Mouse (Mus musculus): ENCODE measurements around the gene Spns3. TPM values are rescaled to one million over a fixed set of nuclear protein-coding genes. Genes with fewer than 3 reads are reported as not detected.

Gene Spns3
- total RNA-seq, 2 experiments from 2014 or later = 0.23 to 0.38 TPM

DNA sequence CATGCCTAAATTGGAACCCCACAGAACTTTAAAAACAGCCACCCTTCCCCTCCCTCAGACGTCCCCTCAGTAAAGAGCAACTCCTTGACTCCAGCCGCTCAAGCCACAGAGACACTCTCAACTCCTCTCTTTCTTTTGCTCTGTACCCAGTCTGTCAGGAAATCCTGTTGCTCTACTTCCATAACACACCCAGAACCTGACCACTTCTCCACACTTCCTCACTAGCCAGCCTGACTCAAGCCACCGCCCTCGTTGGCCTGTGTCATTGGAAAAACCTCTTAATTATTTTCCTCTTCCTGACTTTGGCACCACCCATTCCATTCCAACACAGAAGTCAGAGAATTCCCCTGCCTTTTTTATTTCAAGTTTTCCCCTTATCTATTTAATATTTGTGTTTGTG, 31.1 kb downstream of the Spns3 start:
- DNase-seq (ENCODE audit: low spot score in 2 of 2) = no peak

DNA sequence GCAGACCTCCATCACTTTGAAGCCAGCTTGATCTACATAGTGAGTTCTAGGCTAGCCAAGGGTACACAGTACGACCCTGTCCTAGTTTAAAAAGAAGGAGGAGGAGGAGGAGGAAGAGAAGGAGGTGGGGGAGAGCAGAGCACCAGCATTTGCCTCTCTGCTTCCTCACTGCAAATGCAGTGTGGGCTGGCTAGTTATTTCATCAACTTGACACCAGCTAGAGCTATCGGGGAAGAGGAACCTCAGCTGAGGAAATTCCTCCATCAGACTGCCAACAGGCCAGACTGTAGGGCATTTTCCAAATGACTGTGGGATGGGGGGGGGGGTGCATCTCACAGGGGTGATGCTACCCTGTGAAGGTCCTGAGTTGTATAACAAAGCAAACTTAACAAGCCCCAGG, 31.9 kb downstream of the Spns3 start:
- no peak for DNase-seq (ENCODE audit: low spot score in 2 of 2)

DNA sequence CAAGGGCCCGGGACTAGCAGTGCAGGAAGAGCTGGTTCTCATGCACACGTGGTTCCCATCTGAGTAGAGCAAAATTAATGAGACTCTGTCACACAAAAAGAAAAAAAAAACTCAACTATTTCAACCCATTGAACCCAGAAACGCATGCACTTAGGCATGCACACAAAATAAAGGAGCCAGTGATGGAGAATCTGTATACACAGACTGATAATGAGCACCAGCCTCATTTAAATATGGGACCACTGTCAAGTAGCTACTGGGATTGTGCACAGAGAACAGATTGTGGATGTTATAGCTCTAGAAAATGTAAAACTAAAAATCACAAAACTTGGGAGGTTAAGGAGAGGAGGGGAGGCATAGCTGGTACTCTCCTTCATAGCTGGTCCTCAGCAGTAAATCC, 35.3 kb downstream of the Spns3 start:
- DNase-seq (ENCODE audit: low spot score in 2 of 2) = no peak

DNA sequence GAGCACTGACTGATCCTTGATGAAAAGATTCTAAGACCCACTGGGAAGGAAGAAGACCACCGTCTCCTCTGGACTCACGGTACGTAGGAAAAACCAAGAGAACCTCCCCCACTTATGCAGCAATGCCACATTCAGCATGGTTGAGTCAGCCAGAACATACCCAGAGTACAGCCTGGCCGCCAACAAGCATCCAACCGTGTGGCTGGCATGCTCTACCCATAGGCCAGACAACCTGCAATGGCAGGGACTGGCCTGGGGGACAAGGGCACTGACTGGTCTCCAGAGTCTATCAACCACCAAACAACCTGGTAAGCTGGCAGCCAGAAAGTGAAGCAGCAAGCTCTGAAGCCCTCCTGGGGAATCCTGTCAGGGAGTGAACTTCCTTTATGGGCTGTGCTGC, 41.7 kb downstream of the Spns3 start:
- no peak for DNase-seq (ENCODE audit: low spot score in 2 of 2)

DNA sequence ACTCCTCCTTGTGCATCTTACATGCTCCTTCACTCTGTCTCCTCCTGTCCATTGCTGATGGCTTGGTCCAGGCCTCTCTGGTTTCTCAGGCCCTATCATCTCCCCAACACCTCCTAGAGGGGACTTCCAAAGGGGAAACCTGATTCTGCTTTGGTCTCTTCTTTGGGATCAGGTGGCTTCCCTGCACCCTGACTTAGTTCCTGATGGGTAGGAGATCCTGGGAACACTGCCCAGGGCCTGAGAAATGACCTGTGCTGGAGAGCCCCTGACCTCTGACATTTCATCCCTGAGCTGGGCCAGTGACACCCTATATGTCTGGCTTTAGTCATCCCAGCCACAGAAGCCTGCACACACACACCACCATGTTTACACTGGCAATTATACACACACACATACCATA, 42.7 kb downstream of the Spns3 start:
- no peak for DNase-seq (ENCODE audit: low spot score in 2 of 2)

DNA sequence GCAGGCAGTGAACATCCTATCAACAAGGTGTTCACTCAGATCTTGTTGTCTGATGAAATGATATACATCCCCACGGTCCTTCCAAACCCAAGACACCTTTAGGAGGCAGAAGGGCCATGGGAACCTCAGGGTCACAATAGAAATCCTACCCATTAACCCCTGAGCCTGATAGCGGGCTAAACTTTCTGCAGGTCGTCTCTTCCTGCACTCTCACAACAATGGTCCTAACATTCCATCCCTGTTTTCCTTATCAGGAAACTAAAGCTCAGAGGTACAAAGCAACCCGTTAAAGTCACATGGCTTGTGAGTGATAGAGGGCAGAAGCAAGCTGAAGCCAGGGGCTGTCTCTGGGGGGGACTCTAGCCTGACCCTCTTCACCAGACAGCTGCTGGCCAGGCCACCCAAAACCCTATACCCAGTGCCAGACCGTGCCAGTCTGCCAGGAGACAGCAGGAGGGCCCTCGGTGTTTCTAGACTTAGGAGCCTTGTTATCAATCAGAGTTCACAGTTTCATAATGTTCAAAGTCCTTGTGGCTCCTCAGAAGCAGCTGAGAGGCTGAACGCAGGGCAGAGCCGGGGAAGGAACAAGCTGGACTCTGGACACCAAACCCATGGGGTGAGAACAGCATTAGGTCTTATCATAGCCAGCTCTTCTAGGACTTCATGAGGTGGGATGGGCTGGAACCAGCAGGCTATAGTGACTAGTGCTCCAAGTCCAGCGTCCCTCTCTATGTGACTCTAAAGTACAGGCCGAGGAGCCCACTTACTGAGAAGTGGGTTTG, 46.1 kb downstream of the Spns3 start:
- DNase-seq (ENCODE audit: low spot score in 2 of 2) = no peak

DNA sequence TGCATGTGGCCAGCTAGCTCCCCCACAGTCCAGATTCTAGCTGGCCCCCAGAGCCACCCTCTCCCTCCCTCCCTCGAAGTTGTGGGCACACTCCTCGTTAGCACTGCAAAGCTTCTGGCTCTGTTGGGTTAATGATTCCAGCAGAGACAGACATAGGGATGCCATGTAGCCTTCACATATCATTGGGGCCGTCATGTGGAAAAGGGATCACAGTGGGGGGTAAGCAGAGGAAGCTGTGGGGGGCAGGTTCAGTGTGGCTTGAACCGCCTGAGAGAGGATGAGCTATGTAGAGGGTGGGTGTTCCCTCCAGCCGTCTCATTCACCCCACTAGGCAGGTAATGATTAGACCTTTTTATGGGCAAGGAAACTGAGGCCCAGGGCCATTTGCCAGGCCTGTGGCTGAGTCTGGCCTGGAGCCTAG, 46.8 kb downstream of the Spns3 start:
- no peak for DNase-seq (ENCODE audit: low spot score in 2 of 2)

DNA sequence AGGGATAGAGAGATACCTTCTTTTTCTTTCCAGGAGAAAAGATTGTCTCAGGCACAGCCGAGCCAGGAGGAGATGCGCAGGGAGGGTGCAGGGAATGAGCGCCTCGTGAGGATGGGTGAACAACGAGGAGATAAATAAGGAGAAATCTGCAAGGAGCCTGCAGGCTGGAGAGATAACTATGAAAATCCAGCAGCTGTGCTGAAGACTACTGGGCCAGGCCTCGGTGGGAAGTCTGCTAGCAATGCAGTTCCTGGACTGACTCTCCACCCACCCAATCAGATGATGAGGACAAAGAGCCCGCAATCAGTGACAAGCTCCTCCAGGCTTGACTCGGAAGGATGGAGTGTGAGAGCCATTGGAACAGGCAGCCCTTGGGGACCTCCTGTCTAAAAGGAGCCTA, 48.1 kb downstream of the Spns3 start:
- no peak for DNase-seq (ENCODE audit: low spot score in 2 of 2)

DNA sequence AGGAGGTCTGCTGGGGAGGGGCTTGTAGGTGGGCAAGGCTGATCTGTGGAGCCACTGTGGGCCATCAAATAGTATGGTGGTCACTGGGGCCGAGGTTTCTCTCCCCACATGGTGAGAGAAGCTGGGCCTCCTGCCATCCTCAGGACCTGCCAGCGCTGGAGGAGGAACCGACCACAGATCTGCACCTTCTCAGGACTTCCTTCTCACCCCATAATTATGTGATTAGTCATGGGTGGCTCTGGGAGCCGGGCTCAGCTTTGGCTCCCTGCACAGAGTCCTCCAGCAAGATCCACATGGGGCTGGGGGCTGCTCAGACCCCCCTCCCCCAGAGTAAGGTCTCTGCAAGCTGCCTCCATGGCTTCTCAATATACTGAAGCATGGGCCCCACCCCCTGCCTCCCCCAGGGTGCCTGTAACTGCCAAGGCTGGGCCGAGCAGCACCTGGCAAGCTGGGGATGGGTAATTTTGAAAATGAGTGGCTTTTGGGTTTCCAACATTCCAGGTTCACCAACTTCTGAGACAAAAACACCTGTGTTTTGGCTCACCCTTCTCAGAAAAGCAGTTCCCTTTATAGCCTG, 48.8 kb downstream of the Spns3 start:
- DNase-seq (ENCODE audit: low spot score in 2 of 2) = no peak

DNA sequence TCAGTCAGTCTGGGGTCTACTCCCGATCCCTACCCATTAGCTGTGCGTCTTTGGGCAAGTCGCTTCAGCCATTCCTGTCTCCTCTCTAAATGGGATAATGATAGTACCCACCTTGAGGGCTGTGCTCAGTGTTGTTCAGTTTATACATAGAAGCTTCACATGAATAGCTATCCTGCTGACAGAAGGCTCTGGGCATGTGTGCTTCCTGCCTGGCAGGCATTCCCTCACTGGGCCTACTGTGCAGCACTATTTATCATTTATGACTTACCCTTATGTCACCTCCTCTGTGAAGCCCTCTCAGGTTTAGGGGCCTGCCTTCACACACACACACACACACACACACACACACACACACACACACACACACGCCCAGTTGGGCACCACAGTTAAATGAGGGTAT, 50.2 kb downstream of the Spns3 start:
- no peak for DNase-seq (ENCODE audit: low spot score in 2 of 2)

DNA sequence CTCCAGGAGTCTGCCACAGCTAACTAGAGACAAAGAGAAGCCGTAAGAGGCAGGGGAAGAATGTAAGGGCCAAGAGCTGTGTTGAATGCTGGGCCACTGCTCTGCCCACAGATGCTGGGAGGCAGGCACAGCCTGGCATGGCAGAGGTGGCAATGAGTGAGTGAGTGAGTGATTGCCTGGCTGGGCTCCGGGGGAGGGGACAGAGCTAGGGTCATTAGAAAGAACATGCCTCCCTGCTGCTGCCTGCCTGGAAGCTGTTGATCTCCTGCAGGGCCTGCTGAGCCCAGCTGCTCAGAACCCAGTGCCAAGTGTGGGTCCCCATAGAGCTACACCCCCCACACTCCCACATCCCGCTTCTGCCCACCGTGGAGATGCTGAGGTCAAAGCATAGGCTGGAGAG, 52.9 kb downstream of the Spns3 start:
- DNase-seq (ENCODE audit: low spot score in 2 of 2) = no peak

DNA sequence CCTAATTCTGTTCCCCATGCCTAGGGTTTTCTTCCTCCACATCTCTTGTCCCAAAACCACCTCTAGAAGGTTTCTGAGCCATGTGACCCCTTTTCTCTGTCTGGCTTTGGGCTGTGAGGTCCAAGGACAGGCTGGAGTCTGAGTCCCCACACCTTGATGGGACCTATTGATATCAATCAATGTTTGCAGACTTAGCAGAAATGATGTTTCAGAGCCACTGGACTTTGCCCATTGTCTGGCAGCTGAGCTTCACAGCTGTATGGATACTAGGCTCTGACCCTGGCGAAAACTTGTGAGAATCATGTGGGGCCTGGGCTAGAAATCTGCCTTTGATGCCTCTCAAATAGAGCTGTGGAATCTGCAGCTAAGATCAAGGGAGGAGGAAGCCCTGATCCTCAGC, 53.5 kb downstream of the Spns3 start:
- no peak for DNase-seq (ENCODE audit: low spot score in 2 of 2)

DNA sequence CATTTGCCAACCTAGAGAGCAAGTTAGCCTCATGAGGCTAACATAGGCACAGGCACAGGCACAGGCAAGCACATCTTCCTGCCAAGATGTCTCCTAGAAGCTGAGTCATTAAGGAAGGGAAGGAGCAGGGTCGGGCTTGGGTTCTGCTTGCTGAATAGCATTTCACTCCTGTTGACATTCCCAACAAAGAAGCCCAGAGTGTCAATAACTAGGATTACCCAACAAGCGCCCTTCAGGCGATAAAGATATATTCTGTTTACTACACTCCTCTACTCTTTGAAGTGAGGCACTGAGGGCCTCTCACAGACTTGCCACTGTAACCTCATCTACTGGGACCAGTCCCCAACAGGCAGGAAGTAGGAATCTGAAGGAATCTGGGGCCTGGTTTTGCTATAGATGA, 54.2 kb downstream of the Spns3 start:
- no peak for DNase-seq (ENCODE audit: low spot score in 2 of 2)

DNA sequence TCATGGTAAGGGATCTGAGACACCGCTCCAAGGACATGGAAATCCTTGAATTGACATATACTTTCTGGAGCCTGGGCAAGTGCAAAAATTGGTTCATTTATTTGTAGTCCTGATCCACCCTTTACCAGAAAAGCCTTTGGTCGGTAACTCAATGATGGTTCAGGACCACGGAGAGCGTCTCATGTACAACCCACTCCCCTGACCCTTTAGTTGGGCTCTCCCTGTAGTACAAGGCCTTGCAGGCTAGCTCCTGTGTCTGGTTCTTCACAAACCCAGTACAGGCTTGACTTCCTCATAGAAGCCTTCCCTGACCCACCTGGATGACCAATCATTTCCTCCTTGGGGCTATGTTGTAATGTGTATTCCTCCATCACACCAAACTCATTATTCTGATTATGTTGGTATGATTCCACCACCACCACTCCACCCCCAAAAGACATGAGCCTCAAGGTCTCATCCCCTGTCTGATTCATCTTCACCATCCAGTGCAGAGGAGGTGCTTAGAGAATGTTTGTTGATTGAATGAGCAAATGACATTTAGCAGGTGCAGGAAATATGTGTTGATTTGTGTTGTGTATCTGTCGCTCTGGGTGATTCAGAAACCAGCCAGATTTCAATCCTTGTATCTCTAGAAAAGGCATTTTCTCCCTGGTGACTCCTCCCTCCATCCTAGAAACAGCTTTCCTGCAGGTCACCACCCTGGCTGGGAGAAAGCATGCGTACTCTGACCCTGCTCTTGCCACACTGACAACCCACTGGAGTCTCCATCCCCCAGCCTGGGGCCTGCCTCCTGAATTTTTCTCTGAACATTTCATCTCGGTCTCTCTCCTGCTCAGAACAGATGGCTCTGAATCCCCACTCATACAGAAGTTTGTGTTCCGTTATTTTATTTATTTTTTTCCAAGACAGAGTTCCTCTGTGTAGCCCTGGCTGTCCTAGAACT, 56.0 kb downstream of the Spns3 start:
- peak in 1 of 2 experiments; percentile 58 for DNase-seq (ENCODE audit: low spot score in 2 of 2)

DNA sequence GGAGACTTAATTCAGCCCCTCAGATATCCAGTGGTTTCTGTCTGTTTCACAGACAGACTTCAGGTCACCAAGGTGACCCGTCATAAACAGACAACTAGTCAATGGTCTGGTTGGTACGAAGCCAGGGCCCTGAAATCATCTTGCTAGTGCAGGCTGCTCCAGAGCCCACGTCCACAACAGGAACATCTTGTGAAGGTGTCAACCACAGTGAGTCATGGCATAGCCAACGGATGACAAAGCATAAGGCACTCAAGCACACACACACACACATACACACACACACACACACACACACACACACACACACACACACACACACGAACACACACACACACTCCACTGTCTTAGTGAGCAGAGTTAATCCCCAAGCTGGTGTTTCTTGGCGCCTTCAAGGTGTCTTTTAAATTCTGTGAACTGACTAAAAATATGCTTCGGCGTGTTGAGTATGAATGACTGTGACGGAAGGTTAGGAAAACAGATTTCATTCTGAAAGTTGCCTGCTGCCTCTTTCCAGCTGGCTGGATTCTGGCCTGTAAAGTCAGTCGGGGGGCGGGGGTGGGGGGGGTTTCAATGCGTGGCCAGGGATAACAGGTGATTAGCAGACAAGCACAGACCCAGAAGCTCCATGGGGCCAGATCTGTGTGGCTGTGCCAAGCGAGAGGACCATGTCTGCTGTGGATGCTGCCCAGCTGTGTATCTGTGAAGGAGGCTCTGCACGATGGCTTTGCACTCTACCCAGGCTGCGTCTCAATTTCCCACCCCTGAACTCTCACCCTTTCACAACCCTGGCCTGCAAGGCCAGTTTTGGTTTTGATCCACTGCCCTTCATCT, 59.0 kb downstream of the Spns3 start:
- no peak for DNase-seq (ENCODE audit: low spot score in 2 of 2)

DNA sequence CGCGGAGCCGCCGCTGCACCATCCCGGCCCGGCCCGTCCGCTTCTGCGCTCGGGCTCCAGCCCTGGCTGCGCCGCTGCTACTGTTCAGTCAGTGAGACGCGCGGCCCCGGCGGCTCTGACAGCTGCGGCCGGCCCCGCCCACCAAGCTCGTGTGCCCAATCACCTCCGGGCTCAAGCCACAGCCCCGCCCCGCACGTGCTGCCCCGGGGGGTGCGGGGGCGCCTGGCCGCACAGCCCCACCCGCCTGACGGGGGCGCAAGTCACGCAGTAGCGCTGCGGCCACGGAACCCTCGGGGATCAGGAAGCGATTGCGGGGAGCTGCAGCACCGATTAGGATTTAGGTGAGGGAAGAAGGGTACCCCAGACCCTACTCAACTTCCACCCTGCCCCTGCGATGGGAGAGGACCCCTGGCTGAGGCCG, 60.4 kb downstream of the Spns3 start, which contains the start of gene Spns2:
Gene Spns2, minus strand, starts transcription at position 24 of the 421 bp plus-strand sequence.
- peak; percentile 91 to 94 for DNase-seq (ENCODE audit: low spot score in 2 of 2)

DNA sequence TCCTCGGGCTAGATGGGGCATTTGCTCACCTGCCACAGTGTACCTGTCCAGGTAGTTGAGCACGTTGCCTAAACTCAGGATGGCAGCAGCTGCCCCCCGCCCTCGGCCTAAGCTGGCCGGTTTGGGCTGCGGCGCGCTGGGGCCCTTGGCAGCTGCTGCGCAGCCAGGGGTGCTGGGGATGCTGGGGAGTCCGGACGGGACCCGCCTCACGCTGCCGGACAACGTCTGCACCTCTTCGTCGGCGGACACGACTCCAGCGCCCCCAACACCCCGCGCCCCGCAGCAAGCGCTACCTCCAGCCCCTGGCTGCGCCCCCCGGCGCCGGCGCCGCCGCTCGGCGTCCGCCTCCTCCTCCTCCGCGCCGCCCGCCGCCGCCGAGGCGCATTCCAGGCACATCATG, 60.9 kb downstream of the Spns3 start:
- no peak for DNase-seq (ENCODE audit: low spot score in 2 of 2)

DNA sequence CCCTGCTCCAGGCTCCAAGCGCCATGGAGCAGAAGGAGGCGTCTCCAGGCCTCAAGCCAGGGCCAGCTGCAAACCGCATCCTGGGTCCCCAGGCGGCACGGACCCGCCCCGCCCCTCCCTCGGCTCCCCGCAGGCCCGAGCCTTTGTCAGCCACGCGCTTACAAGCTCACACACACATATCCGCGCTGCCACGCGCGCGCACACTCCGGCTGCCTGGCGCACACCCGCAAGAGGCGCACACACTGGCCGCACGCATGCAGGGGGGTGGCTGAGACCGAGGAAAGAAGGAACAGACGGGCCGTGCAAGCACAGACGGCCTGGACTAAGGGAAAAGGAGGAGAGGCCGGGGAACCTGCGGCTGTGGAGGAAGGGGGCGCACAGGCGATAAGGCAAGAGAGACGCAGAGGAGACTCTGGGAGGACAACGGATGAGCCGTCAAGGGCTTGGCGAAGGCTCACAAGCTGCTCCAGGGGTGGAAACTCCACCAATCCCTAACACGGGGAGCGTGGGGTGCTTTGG, 61.5 kb downstream of the Spns3 start:
- DNase-seq (ENCODE audit: low spot score in 2 of 2) = peak; percentile 68 to 77

DNA sequence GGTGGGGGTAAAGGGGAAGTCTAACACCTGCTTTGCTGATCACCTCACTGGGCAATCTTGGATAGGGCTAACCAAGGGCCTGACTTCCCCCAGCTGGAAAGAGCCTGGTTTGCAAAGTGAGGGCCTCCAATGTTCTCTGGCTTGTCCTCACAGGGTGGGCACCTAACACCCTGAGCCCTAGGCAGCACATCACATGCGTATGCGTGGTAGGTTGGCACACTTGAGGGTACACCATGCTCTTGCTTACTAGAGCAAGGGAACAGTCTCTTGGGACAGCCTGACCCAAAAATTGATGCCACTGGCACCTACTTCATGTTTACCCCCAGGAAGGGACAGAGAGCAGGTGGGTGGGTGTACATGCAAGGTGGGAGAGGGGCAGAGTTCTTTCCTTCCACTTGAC, 62.6 kb downstream of the Spns3 start:
- DNase-seq (ENCODE audit: low spot score in 2 of 2) = no peak

DNA sequence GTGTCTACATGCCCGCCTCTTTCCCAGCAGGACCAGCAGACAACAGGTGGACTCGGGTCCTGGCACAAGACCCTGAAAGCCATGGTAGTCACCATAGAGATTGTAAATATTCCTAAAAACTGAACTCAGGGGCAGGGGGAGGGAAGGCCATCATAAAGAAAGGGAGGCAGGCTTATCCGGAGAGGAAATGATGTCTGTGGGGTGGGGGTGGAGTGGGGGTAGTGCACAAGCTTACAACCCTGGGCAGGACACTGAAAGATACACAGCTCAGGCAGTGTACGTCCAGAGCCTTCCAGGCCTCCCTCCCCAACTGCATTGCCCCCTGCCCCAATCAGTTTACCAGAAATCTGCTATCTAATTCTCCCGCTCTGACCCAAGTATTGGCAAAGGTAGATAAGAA, 63.1 kb downstream of the Spns3 start:
- no peak for DNase-seq (ENCODE audit: low spot score in 2 of 2)

DNA sequence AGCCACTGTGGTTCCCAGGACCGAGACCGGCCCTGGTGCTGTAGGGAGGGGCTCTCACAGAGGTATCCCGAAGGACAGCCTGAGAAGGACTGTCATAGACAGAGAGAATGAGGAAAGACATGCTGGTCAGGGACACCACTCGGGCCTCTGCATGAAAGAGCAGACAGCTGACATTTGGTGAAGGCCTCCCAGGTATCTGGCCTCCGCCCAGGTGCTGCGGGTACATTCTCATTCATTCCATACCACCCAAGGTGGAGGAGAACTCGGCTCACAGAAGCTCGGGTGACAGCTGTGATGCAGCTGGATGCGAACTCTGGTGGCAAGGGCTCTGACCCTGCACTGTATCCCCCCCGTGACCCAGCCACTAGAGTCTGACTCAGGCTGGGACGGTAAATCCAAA, 64.3 kb downstream of the Spns3 start:
- DNase-seq (ENCODE audit: low spot score in 2 of 2) = no peak

Measured in layer of hippocampus, postnatal 14 days (tissue).